Mouse (Mus musculus): ENCODE results near the gene Pgm1.

The Pgm1 gene

DNA sequence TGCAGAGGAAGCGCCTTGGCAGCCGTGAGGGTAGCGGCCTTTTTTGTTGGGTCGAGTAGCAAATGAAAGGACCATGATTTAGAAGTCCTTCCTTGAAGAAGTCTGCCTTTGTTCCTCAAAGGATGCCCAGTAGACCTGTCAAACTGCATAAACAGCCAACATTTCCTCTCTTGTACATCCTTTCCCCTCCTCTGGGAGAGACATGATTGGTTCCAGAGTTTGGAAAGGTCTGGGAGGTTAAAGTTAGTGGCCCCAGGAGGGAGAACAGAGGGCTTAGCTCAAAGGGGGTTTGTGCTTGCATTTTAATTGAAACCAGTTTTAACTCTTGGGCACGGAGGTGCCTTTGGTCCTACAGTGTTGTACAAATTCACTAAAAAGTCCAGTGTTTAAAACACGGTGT lies 37.3 kb downstream of the Pgm1 start:
- Histone ChIP-seq H3K27me3 (ENCODE audit: insufficient read depth, low read length) (no peaks in the 10 kb centered on the region), H3K4me3 (replicated peaks; ENCODE audit: low read length) (no peak overlapping the region), H3K4me1 (replicated peaks; ENCODE audit: low read depth, low read length) (no peaks in the 10 kb centered on the region), H3K36me3 (ENCODE audit: insufficient read depth, low read length) (peaks cover 40% of the 10 kb centered on the region), H3K9me3 (ENCODE audit: low read length) (no peaks in the 10 kb centered on the region)
- no peak for TF ChIP-seq CTCF (conservative IDR thresholded peaks at IDR 0.05; ENCODE audit: low read length)
- TF ChIP-seq POU5F1 (IDR thresholded peaks at IDR 0.05; ENCODE audit: borderline replicate concordance, low read length): no peak
- TF ChIP-seq NANOG (IDR thresholded peaks at IDR 0.05; ENCODE audit: borderline replicate concordance, low read length): no peak

DNA sequence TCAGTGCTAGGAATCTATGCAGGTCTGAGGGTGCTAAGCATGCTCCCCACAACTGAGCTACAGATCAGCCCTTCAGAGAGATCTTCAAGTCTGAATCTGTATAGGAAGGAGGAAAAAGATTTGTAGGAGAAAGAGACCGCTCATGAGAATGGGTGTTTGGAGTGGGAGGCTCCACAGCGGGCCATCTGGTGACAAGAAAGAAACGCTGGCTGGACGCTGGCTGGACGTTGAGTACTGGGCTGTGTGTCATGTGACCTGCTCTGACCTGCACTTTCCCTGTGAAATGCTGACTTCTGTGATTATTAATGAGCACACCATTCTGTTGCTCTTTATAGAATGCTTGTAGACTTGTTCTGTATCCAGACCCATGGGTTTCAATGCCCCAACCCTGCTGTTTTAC lies 40.1 kb downstream of the Pgm1 start:
- peaks cover 39% of the 10 kb centered on the region for H3K36me3 ChIP-seq (ENCODE audit: insufficient read depth, low read length)
- no peak overlapping the region for H3K4me3 ChIP-seq (replicated peaks; ENCODE audit: low read length)
- no peaks in the 10 kb centered on the region for H3K27me3 ChIP-seq (ENCODE audit: insufficient read depth, low read length)
- TF ChIP-seq CTCF (conservative IDR thresholded peaks at IDR 0.05; ENCODE audit: low read length) (no peak), NANOG (IDR thresholded peaks at IDR 0.05; ENCODE audit: borderline replicate concordance, low read length) (no peak), POU5F1 (IDR thresholded peaks at IDR 0.05; ENCODE audit: borderline replicate concordance, low read length) (no peak)
- no peaks in the 10 kb centered on the region for H3K9me3 ChIP-seq (ENCODE audit: low read length)
- H3K4me1 ChIP-seq (replicated peaks; ENCODE audit: low read depth, low read length): no peaks in the 10 kb centered on the region

DNA sequence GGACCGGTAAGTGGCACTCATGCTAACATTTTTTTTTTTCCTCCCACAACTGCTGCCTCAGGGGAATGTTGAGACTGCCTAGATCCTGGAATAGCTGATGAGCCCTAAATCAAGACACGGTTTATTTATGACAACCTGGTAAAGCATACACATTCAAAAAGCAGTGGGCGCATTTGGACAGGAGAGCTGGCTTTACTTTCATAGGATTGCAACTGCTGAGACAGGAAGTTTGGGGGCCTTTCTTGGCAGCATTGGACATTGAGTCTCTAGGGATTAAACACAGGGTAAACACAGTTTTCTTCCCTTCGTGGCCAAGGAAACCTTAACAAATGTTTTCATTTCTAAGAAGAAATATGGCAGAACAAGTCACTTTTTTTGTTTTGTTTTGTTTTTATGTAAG lies 40.9 kb downstream of the Pgm1 start:
- TF ChIP-seq POU5F1 (IDR thresholded peaks at IDR 0.05; ENCODE audit: borderline replicate concordance, low read length) (no peak), CTCF (conservative IDR thresholded peaks at IDR 0.05; ENCODE audit: low read length) (no peak), NANOG (IDR thresholded peaks at IDR 0.05; ENCODE audit: borderline replicate concordance, low read length) (no peak)
- Histone ChIP-seq H3K27me3 (ENCODE audit: insufficient read depth, low read length) (no peaks in the 10 kb centered on the region), H3K9me3 (ENCODE audit: low read length) (no peaks in the 10 kb centered on the region), H3K36me3 (ENCODE audit: insufficient read depth, low read length) (peaks cover 35% of the 10 kb centered on the region), H3K4me3 (replicated peaks; ENCODE audit: low read length) (no peak overlapping the region), H3K4me1 (replicated peaks; ENCODE audit: low read depth, low read length) (no peaks in the 10 kb centered on the region)

DNA sequence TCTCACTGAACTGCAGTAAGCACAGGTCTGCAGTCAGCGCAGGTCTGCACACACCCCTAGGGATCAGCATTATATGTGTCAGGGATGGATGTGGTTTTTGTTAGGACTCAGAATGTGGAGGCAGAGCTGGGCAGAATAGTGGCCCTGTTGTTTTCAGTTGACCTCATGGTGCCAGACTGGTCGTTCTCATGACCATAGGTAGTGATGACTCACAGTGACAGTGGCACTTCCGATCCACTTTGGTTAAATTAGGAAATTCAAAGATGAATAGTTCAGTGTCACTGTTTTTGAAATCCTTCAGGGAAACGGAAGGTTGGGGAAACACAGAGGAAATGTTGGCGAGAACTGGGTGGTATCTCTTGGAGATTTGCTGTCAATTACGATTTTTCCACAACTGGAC lies 43.7 kb downstream of the Pgm1 start:
- peaks cover 27% of the 10 kb centered on the region for H3K36me3 ChIP-seq (ENCODE audit: insufficient read depth, low read length)
- H3K9me3 ChIP-seq (ENCODE audit: low read length): no peaks in the 10 kb centered on the region
- no peaks in the 10 kb centered on the region for H3K27me3 ChIP-seq (ENCODE audit: insufficient read depth, low read length)
- H3K4me1 ChIP-seq (replicated peaks; ENCODE audit: low read depth, low read length): no peaks in the 10 kb centered on the region
- TF ChIP-seq CTCF (conservative IDR thresholded peaks at IDR 0.05; ENCODE audit: low read length): no peak
- TF ChIP-seq NANOG (IDR thresholded peaks at IDR 0.05; ENCODE audit: borderline replicate concordance, low read length): no peak
- TF ChIP-seq POU5F1 (IDR thresholded peaks at IDR 0.05; ENCODE audit: borderline replicate concordance, low read length): no peak
- H3K4me3 ChIP-seq (replicated peaks; ENCODE audit: low read length): no peak overlapping the region

DNA sequence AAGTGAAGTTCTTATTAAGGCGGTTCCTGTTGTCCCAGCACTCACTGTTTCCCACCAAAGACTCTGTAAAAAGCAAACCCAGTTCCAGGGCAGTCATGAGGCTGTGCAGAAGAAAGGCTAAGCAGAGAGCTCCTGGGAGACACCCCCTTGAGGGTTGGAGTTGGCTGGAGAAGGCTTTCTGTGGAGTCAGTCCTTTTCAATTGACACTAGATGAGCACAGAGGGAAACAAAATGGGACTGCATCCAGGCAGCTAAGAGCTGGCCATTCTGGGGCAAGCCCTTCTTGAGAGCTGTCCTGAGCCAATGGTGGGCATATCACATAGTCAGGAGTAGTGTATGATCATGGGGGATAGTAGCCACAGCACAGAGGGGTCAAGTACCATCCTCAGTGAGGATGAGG lies 44.7 kb downstream of the Pgm1 start:
- no peak overlapping the region for H3K4me3 ChIP-seq (replicated peaks; ENCODE audit: low read length)
- TF ChIP-seq NANOG (IDR thresholded peaks at IDR 0.05; ENCODE audit: borderline replicate concordance, low read length) (no peak), POU5F1 (IDR thresholded peaks at IDR 0.05; ENCODE audit: borderline replicate concordance, low read length) (no peak), CTCF (conservative IDR thresholded peaks at IDR 0.05; ENCODE audit: low read length) (no peak)
- peaks cover 27% of the 10 kb centered on the region for H3K36me3 ChIP-seq (ENCODE audit: insufficient read depth, low read length)
- H3K4me1 ChIP-seq (replicated peaks; ENCODE audit: low read depth, low read length): no peaks in the 10 kb centered on the region
- no peaks in the 10 kb centered on the region for H3K27me3 ChIP-seq (ENCODE audit: insufficient read depth, low read length)
- H3K9me3 ChIP-seq (ENCODE audit: low read length): no peaks in the 10 kb centered on the region

DNA sequence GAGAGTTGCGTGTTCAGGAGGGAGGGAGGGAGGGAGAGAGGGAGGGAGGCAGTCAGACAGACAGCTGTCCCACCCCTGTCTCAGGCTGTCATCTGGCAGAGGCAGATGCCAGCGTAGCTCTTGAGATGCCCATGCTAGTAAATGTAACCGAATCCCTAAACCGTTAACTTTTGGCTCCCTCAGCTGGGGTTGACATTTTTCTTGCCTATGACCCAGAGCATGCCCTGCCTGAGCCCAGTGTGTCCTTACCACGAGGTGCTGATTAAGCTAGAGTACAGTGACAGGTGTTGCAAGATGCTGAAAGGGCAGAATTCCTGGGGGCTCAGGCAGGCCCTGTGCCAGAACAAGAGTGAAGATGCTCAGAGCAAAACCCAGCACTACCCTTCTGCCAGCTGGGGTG lies 45.2 kb downstream of the Pgm1 start:
- Histone ChIP-seq H3K4me3 (replicated peaks; ENCODE audit: low read length) (no peak overlapping the region), H3K27me3 (ENCODE audit: insufficient read depth, low read length) (no peaks in the 10 kb centered on the region), H3K36me3 (ENCODE audit: insufficient read depth, low read length) (peaks cover 27% of the 10 kb centered on the region), H3K9me3 (ENCODE audit: low read length) (no peaks in the 10 kb centered on the region), H3K4me1 (replicated peaks; ENCODE audit: low read depth, low read length) (no peaks in the 10 kb centered on the region)
- TF ChIP-seq POU5F1 (IDR thresholded peaks at IDR 0.05; ENCODE audit: borderline replicate concordance, low read length) (no peak), NANOG (IDR thresholded peaks at IDR 0.05; ENCODE audit: borderline replicate concordance, low read length) (no peak), CTCF (conservative IDR thresholded peaks at IDR 0.05; ENCODE audit: low read length) (no peak)

DNA sequence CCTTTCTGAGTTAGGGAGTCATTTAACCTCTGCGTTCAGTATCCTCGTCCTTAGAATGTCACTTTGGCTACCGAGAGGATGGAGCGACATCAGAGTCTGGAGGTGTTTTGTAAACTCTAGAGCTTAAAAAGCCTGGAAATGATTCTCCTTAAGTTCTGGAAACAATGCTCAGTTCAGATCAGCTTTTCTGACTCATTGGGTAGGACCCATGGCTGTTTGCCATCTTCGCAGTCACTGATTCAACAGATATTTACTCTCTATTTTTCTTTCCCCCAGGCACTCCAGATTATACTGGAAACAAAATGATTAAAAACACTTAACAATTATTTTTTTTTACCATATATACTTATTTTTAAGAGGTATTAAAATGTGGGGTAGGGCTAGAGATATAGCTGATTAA lies 50.1 kb downstream of the Pgm1 start:
- Histone ChIP-seq H3K36me3 (ENCODE audit: insufficient read depth, low read length) (peaks cover 16% of the 10 kb centered on the region; the same call in 1 of the 2 replicates), H3K4me3 (replicated peaks; ENCODE audit: low read length) (no peak overlapping the region), H3K9me3 (ENCODE audit: low read length) (no peaks in the 10 kb centered on the region), H3K27me3 (ENCODE audit: insufficient read depth, low read length) (no peaks in the 10 kb centered on the region), H3K4me1 (replicated peaks; ENCODE audit: low read depth, low read length) (no peaks in the 10 kb centered on the region)
- TF ChIP-seq POU5F1 (IDR thresholded peaks at IDR 0.05; ENCODE audit: borderline replicate concordance, low read length) (no peak), NANOG (IDR thresholded peaks at IDR 0.05; ENCODE audit: borderline replicate concordance, low read length) (no peak), CTCF (conservative IDR thresholded peaks at IDR 0.05; ENCODE audit: low read length) (no peak)

DNA sequence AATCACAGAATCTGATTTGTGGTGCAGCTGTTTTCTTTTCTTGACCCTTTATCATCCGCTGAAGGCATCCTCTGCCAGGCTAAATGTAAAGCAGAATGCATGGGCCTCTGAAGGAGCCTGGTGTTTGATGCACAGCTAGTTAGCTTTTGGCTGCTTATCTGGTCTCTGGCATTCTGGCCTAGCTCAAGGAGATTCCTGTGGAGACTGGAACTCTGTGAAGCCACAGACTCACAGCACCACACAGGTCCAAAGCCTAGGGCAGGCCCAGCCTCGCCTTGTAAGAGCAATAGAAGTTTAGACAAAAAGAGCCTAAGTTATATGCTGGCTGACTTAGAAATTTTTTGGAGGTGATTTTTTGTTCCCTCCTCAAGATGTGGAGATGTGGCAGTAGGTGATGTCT lies 52.0 kb downstream of the Pgm1 start:
- TF ChIP-seq NANOG (IDR thresholded peaks at IDR 0.05; ENCODE audit: borderline replicate concordance, low read length) (no peak), CTCF (conservative IDR thresholded peaks at IDR 0.05; ENCODE audit: low read length) (no peak), POU5F1 (IDR thresholded peaks at IDR 0.05; ENCODE audit: borderline replicate concordance, low read length) (no peak)
- no peak overlapping the region for H3K4me3 ChIP-seq (replicated peaks; ENCODE audit: low read length)
- no peaks in the 10 kb centered on the region for H3K9me3 ChIP-seq (ENCODE audit: low read length)
- H3K4me1 ChIP-seq (replicated peaks; ENCODE audit: low read depth, low read length): no peaks in the 10 kb centered on the region
- no peaks in the 10 kb centered on the region for H3K27me3 ChIP-seq (ENCODE audit: insufficient read depth, low read length)
- H3K36me3 ChIP-seq (ENCODE audit: insufficient read depth, low read length): peaks cover 16% of the 10 kb centered on the region; the same call in 1 of the 2 replicates

DNA sequence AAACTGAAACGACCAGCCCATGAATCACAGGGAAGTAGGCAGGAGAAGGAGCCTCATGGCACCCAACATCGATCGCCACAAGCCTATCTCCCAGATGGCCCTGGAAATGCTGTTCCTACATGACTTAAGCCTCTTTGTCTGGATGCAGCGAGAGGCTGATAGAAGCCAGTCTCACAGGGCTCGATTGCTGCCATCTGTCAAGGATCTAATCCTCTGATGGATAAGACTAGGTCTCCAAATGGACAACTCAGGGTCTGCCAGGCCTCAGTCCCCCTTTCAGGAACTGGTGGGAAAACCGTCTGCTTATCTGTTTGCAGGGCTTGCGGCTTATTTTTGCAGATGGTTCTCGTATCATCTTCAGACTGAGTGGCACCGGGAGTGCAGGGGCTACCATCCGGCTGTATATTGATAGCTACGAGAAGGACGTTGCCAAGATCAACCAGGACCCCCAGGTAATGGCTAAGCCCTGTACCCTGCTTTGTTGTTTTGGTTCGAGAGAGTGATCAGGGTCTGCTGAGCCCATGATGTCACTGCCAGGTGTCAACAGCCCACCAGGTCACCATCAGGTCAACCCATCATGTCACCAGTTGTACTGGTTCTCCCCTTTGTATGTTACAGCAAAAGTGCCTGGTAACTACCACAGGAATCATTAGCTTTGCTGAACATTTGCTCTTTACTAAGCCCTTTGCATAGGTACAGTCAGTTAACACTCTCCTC lies 54.6 kb downstream of the Pgm1 start:
- peaks cover 19% of the 10 kb centered on the region; the same call in 1 of the 2 replicates for H3K36me3 ChIP-seq (ENCODE audit: insufficient read depth, low read length)
- H3K9me3 ChIP-seq (ENCODE audit: low read length): no peaks in the 10 kb centered on the region
- no peak overlapping the region for H3K4me3 ChIP-seq (replicated peaks; ENCODE audit: low read length)
- no peaks in the 10 kb centered on the region for H3K4me1 ChIP-seq (replicated peaks; ENCODE audit: low read depth, low read length)
- TF ChIP-seq CTCF (conservative IDR thresholded peaks at IDR 0.05; ENCODE audit: low read length) (no peak), POU5F1 (IDR thresholded peaks at IDR 0.05; ENCODE audit: borderline replicate concordance, low read length) (no peak), NANOG (IDR thresholded peaks at IDR 0.05; ENCODE audit: borderline replicate concordance, low read length) (no peak)
- H3K27me3 ChIP-seq (ENCODE audit: insufficient read depth, low read length): no peaks in the 10 kb centered on the region

Measured in E14TG2a.4 (cell line).